Mouse (Mus musculus) intestine, embryonic 16.5 days (tissue): Measurements from ENCODE around the gene Bora. TPM values are rescaled to one million over a fixed set of nuclear protein-coding genes. Genes with fewer than 3 reads are reported as not detected.

Source experiments
- ATAC-seq: fragments of 200-750 bp; cut with Nextera tagmentation; 2 replicates; pipeline ENCODE4 v1.8.0; 2017; ENCODE audit warnings: moderate TSS enrichment, moderate library complexity
- H3K27ac ChIP-seq: fragments of 300-500 bp; sonication (generic); 2 replicates; pipeline ENCODE4 v1.5.1; 2014; ENCODE audit warnings: mild to moderate bottlenecking, low read length
- H3K27me3 ChIP-seq: fragments of 300-500 bp; sonication (generic); replicated peaks from 2 replicates; pipeline ENCODE4 v1.6.1; 2014; ENCODE audit warnings: low read length, control low read depth, mixed read lengths; ENCODE audit not compliant: control insufficient read depth, insufficient read depth
- H3K36me3 ChIP-seq: fragments of 300-500 bp; sonication (generic); 2 replicates; pipeline ENCODE4 v1.6.1; 2014; ENCODE audit warnings: low read length, control low read depth; ENCODE audit not compliant: control insufficient read depth, insufficient read depth
- H3K4me1 ChIP-seq: fragments of 300-500 bp; sonication (generic); 2 replicates; pipeline ENCODE4 v1.6.1; 2014; ENCODE audit warnings: low read length, control low read depth, mixed read lengths; ENCODE audit not compliant: control insufficient read depth, insufficient read depth
- H3K4me2 ChIP-seq: fragments of 300-500 bp; sonication (generic); 2 replicates; pipeline ENCODE4 v1.6.1; 2014; ENCODE audit warnings: low read depth, low read length, control low read depth
- H3K4me3 ChIP-seq: fragments of 300-500 bp; sonication (generic); 2 replicates; pipeline ENCODE4 v1.5.1; 2014; ENCODE audit warnings: mild to moderate bottlenecking, low read length
- H3K9ac ChIP-seq: fragments of 300-500 bp; sonication (generic); 2 replicates; pipeline ENCODE4 v1.6.1; 2014; ENCODE audit warnings: low read depth, low read length
- H3K9me3 ChIP-seq: fragments of 300-500 bp; sonication (generic); 2 replicates; pipeline ENCODE4 v1.6.1; 2016; ENCODE audit warnings: low read length, control low read depth; ENCODE audit not compliant: control insufficient read depth
- WGBS: fragments of 180-500 bp; shearing (Covaris S2); extraction: QIAGEN DNeasy Blood & Tissue Kit; methylation state at CpG from one replicate; pipeline ENCODE4 v1.1.7; 2014; 5-methylcytosine and 5-hydroxymethylcytosine counted together
- polyA plus RNA-seq: library from polyadenylated mRNA; unstranded; fragments of >200 nt; fragmentation: Nextera tagmentation; extraction: Ambion mirVana; gene quantifications from 2 replicates; pipeline ENCODE4 v1.2.1, GENCODE M21; 2015

The Bora gene
- polyA plus RNA-seq, 1 experiment from 2014 or later = 60.1 TPM

DNA sequence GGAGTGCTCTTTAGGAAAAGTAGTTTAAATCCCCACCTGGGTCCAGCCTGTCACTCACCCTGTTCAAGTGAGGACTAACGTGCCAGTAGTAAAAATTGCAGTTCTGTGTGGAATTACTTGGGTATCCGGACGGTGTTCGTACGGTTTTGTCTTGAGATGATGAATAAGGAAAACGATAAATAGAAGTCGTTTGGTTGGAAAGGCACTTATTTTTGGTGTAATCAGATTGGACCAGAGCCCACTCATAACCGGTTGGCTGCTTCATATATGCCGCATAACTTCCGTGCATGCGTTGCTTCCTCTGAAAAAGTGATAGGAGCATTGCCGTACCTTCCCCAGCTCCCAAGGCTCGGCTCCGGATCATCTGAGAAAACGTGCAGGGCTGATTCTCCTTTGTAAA lies 760 bp downstream of the Bora start:
- Histone ChIP-seq H3K36me3 (0 out of 2 replicates have a peak, but pooled peaks cover 2% of the 10 kb centered on the region), H3K4me1 (peaks cover 13% of the 10 kb centered on the region), H3K9me3 (no peaks in the 10 kb centered on the region), H3K9ac (peak overlapping the region; percentile 75), H3K4me2 (peak overlapping the region; percentile 66), H3K27me3 (no peaks in the 10 kb centered on the region), H3K4me3 (peak overlapping the region; percentile 79), H3K27ac (peak overlapping the region; percentile 76)
- peak; percentile 7 for ATAC-seq
- under 1% methylated on average over 15 of the region's 15 CpGs for WGBS

DNA sequence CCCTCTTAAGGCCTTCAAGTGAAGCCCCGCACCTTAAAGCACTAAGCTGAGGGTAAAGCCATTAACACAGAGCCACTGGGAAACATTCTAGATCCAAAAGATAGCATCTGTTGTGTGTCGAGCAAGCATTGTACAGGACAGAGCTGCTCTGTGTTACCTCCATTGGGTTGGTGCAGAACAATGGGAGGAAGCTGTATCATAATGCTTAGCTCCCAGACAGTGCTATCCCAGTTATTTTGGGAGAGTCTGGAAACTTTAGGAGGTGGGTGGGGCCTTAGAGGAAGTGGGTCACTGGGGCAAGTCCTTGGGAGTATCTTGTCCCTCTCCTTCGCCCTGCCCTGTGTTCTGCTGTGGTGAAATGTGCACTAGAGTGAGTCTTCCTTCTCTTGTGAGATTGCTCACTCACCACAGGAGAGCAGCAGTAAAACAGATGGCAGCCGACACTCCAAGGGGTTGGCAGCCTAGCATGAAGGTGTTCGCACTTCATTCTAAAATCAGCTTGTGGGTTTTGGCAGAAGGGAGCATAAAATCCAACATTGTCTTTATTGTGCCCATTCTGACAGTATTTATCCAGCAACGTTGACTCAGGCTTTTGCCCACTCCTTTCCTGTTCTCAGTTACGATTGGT lies 13.1 kb downstream of the Bora start:
- Histone ChIP-seq H3K36me3 (peaks cover 5% of the 10 kb centered on the region; the same call in 1 of the 2 replicates), H3K9me3 (no peaks in the 10 kb centered on the region), H3K4me1 (no peaks in the 10 kb centered on the region), H3K4me2 (no peak overlapping the region), H3K27ac (no peak overlapping the region), H3K4me3 (no peak overlapping the region), H3K9ac (no peak overlapping the region), H3K27me3 (no peaks in the 10 kb centered on the region)
- WGBS = 84% methylated on average over 7 of the region's 7 CpGs
- peak; percentile 58; the same call in 1 of the 2 replicates for ATAC-seq

GRCm38 (mm10) chr14:99060616-99061015 lies 14.6 kb downstream of the Bora start:
- no peaks in the 10 kb centered on the region for H3K4me1 ChIP-seq
- no peak overlapping the region for H3K9ac ChIP-seq
- no peaks in the 10 kb centered on the region for H3K9me3 ChIP-seq
- 80% methylated on average over 12 of the region's 12 CpGs for WGBS
- H3K4me2 ChIP-seq = no peak overlapping the region
- H3K27me3 ChIP-seq = no peaks in the 10 kb centered on the region
- H3K36me3 ChIP-seq = peaks cover 5% of the 10 kb centered on the region; the same call in 1 of the 2 replicates
- ATAC-seq = no peak
- no peak overlapping the region for H3K4me3 ChIP-seq
- no peak overlapping the region for H3K27ac ChIP-seq

- ATAC-seq = no peak
- WGBS = 92% methylated on average over 2 of the region's 2 CpGs
- Histone ChIP-seq H3K27me3 (no peaks in the 10 kb centered on the region), H3K4me1 (no peaks in the 10 kb centered on the region), H3K9me3 (no peaks in the 10 kb centered on the region), H3K4me2 (no peak overlapping the region), H3K27ac (no peak overlapping the region), H3K36me3 (peaks cover 6% of the 10 kb centered on the region; the same call in 1 of the 2 replicates), H3K4me3 (no peak overlapping the region), H3K9ac (no peak overlapping the region)
Measured at GRCm38 (mm10) chr14:99063091-99063490, 17.1 kb downstream of the Bora start.

- WGBS = 90% methylated on average over 4 of the region's 4 CpGs
- no peak overlapping the region for H3K9ac ChIP-seq
- no peaks in the 10 kb centered on the region for H3K9me3 ChIP-seq
- H3K36me3 ChIP-seq = peaks cover 12% of the 10 kb centered on the region; the same call in 1 of the 2 replicates
- H3K4me2 ChIP-seq = no peak overlapping the region
- H3K27ac ChIP-seq = no peak overlapping the region
- H3K27me3 ChIP-seq = no peaks in the 10 kb centered on the region
- ATAC-seq = no peak
- no peaks in the 10 kb centered on the region for H3K4me1 ChIP-seq
- H3K4me3 ChIP-seq = no peak overlapping the region
Measured at GRCm38 (mm10) chr14:99071146-99071545, 25.1 kb downstream of the Bora start.

DNA sequence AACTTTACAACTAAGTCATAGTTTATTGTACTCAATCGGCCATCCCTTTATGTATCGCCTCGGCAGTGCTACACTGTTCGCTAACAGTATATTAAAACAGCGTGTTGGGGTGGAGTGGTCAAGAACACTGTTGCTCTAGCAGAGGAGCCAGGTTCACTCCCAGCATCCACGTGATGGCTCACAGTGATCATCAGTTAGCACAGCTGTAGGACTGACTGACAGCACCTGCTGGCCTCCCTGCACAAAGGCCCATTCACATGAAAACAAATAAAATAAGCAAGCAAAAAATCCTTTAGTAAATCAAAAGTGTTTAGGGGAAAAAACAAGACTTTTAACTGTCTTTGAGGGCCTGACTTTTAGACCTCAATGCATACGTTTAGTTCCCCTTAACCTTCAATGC lies 42.9 kb downstream of the Bora start:
- H3K27me3 ChIP-seq = no peaks in the 10 kb centered on the region
- no peak for ATAC-seq
- no peak overlapping the region for H3K27ac ChIP-seq
- WGBS = 94% methylated on average over 7 of the region's 7 CpGs
- no peaks in the 10 kb centered on the region for H3K4me1 ChIP-seq
- H3K4me3 ChIP-seq = no peak overlapping the region
- H3K4me2 ChIP-seq = no peak overlapping the region
- no peaks in the 10 kb centered on the region for H3K9me3 ChIP-seq
- H3K36me3 ChIP-seq = peaks cover 14% of the 10 kb centered on the region
- no peak overlapping the region for H3K9ac ChIP-seq

GRCm38 (mm10) chr14:99099267-99099966 lies 53.4 kb downstream of the Bora start, which contains the start of the genes Pibf1 and Dis3:
TSS of gene Pibf1 (plus strand) at chr14:99099424.
TSS of gene Dis3 (minus strand) at chr14:99099770.
- ATAC-seq = peak; percentile 100

DNA sequence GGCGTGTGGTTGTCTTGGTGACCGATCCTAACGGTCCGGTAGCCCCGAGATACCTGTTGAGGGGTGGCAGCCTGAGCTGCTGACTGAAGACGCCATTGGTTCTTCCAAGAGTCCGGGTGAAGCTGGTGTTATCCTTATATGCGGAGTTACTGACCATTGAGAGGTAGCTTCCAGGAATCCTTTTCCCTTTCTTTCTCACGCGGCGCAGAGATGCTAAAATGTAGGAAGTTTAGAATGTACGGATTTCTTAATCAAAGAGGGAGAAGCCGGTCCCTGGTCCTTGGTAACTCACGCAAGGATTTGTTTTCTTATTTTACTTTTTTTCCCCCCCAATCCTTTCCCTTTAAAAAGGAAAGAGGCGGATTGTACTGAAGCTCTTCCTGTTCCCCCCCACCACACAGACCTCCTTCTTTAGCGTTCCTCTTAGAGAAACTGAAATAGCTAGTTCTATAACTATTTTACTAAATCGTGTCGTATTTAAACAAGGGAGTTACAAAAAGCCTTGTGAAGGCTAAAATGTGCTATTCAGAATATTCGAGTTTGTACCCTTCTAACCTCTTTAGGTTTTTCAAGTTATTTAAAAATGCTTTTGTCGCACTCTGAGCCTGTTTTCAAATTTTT lies 54.1 kb downstream of the Bora start:
- peaks cover 12% of the 10 kb centered on the region; the same call in 1 of the 2 replicates for H3K36me3 ChIP-seq
- H3K27ac ChIP-seq = no peak overlapping the region
- H3K9ac ChIP-seq = peak overlapping the region; percentile 71
- ATAC-seq = peak; percentile 21; the same call in 1 of the 2 replicates
- H3K4me3 ChIP-seq = peak overlapping the region; percentile 99
- no peaks in the 10 kb centered on the region for H3K27me3 ChIP-seq
- no peaks in the 10 kb centered on the region for H3K9me3 ChIP-seq
- H3K4me1 ChIP-seq = peaks cover 7% of the 10 kb centered on the region
- 6% methylated on average over 20 of the region's 20 CpGs for WGBS
- H3K4me2 ChIP-seq = peak overlapping the region; percentile 60

More at GRCm38 (mm10) chr14:99099267-99099966, 53.4 kb downstream of the Bora start, which contains the start of the genes Pibf1 and Dis3:
- Histone ChIP-seq H3K9me3 (no peaks in the 10 kb centered on the region), H3K9ac (peak within 1 kb of the TSS; percentile 94), H3K27me3 (no peaks in the 10 kb centered on the region), H3K4me2 (peak within 1 kb of the TSS; percentile 64), H3K36me3 (peaks cover 12% of the 10 kb centered on the region; the same call in 1 of the 2 replicates), H3K4me1 (peaks cover 7% of the 10 kb centered on the region), H3K4me3 (peak within 1 kb of the TSS; percentile 99), H3K27ac (peak within 1 kb of the TSS; percentile 54; the same call in 1 of the 2 replicates)
- under 1% methylated on average over 73 of the region's 73 CpGs for WGBS

DNA sequence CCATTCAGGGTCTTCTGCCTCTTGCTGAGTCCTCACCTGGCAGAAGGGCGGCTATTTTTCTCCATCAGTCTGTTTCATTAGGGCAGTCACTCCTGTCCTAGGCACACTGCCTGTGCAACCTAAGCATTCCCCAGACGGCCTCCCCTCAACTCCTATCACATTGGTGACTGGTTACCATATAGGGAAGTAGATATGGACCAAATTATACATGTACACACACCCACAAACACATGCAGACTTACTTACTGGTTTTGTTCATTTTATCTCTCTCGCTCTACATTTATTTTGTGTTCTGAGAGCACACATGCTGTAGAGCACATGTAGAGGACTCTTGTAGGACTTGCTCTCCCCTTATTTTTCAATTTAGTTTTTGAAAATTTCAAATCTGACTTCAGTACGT lies 57.0 kb downstream of the Bora start:
- 88% methylated on average over 4 of the region's 4 CpGs for WGBS
- H3K27me3 ChIP-seq = no peaks in the 10 kb centered on the region
- H3K36me3 ChIP-seq = no peaks in the 10 kb centered on the region
- H3K4me3 ChIP-seq = no peak overlapping the region
- no peak overlapping the region for H3K4me2 ChIP-seq
- ATAC-seq = no peak
- no peak overlapping the region for H3K27ac ChIP-seq
- no peak overlapping the region for H3K9ac ChIP-seq
- peaks cover 7% of the 10 kb centered on the region for H3K4me1 ChIP-seq
- H3K9me3 ChIP-seq = no peaks in the 10 kb centered on the region
